Mouse (Mus musculus): ENCODE data around the gene Gp1ba. TPM values are rescaled to one million over a fixed set of nuclear protein-coding genes. Genes with fewer than 3 reads are reported as not detected.

The Gp1ba gene
- total RNA-seq, 1 experiment, result 0.45 TPM

DNA sequence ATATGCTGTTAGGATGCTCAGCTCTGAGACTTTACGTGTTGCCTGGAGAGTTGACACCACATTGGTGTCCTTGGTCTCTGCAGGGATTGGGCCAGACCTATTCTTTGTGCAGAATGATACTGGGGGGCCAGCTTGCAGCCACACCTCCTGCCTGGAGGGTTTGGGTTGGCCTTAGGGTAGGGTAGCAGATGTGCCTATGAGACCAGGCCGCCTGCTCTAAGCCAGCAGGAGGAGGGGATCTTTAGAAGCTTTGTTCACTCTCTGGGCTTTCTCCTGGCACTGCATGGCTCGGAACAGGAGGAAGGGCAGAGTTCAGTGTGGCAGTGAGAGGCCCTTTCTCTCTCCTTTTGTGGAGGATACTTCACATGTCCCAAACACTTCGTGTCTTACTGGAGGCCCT lies 42.8 kb upstream of the Gp1ba start:
- no peak for TF ChIP-seq ZC3H11A (IDR thresholded peaks at IDR 0.05; ENCODE audit: borderline replicate concordance, low read depth, low read length)
- TF ChIP-seq HCFC1 (IDR thresholded peaks at IDR 0.05; ENCODE audit: borderline replicate concordance, insufficient read depth, low read length), result no peak
- in situ Hi-C loops (cut with MboI; ENCODE audit: low sequenced_read_pairs in 2 of 2, unreplicated experiment in 2 of 2), result no loop called here
- Histone ChIP-seq H3K9ac (ENCODE audit: insufficient read depth, low read depth, low read length, poor library complexity, severe bottlenecking) (no peak overlapping the region), H3K4me1 (ENCODE audit: control insufficient read depth in 2 of 2, insufficient read depth in 2 of 2, low read length in 2 of 2, poor library complexity in 1 of 2) (peaks cover 0 to 2% of the 10 kb centered on the region in 2 experiments; a peak in 1 of 4 replicates), H3K36me3 (ENCODE audit: control insufficient read depth, insufficient read depth, low read length, poor library complexity, severe bottlenecking) (peaks cover 10% of the 10 kb centered on the region; the same call in 1 of the 2 replicates), H3K9me3 (ENCODE audit: control insufficient read depth, insufficient read depth, low read depth, low read length) (no peaks in the 10 kb centered on the region), H3K27ac (ENCODE audit: insufficient read depth, low read depth, low read length, poor library complexity, severe bottlenecking) (no peak overlapping the region), H3K4me3 (ENCODE audit: insufficient read depth in 1 of 2, low read depth in 1 of 2, low read length in 2 of 2, poor library complexity in 1 of 2, severe bottlenecking in 1 of 2) (no peak overlapping the region)
- no peak for DNase-seq (ENCODE audit: low read depth, low spot score)

DNA sequence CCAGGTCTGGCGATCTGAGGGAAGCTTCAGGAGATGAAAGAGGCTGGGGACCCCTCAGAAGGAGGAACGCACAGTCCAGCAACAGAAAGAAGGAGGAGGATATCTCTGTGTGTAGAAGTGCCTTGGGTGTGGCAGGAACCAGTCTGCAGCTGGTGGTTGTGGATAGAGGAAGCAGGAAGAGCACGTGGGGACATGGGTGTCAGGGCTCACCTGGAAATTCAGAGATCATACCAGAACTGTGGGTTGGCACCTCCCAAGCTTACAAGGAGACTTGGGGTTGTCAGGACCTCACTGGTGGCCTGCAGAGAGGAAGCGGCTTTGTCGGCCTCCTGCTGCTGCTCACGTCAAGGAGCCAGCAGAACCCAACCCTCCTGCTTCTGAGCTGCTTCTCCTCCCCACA lies 41.6 kb upstream of the Gp1ba start:
- H3K36me3 ChIP-seq (ENCODE audit: control insufficient read depth, insufficient read depth, low read length, poor library complexity, severe bottlenecking), result peaks cover 13% of the 10 kb centered on the region; the same call in 1 of the 2 replicates
- TF ChIP-seq ZNF384 (IDR thresholded peaks at IDR 0.05; ENCODE audit: low read depth, low read length) (no peak), CHD2 (IDR thresholded peaks at IDR 0.05; ENCODE audit: low read depth, low read length) (no peak), ZC3H11A (IDR thresholded peaks at IDR 0.05; ENCODE audit: borderline replicate concordance, low read depth, low read length) (no peak), MAFK (IDR thresholded peaks at IDR 0.05; ENCODE audit: insufficient read depth, low read depth, low read length) (no peak), HCFC1 (IDR thresholded peaks at IDR 0.05; ENCODE audit: borderline replicate concordance, insufficient read depth, low read length) (no peak)
- H3K9ac ChIP-seq (ENCODE audit: insufficient read depth, low read depth, low read length, poor library complexity, severe bottlenecking), result no peak overlapping the region
- no peaks in the 10 kb centered on the region for H3K9me3 ChIP-seq (ENCODE audit: control insufficient read depth, insufficient read depth, low read depth, low read length)
- H3K4me3 ChIP-seq (ENCODE audit: insufficient read depth in 1 of 2, low read depth in 1 of 2, low read length in 2 of 2, poor library complexity in 1 of 2, severe bottlenecking in 1 of 2), result no peak overlapping the region
- peaks cover 0 to 2% of the 10 kb centered on the region in 2 experiments; a peak in 1 of 4 replicates for H3K4me1 ChIP-seq (ENCODE audit: control insufficient read depth in 2 of 2, insufficient read depth in 2 of 2, low read length in 2 of 2, poor library complexity in 1 of 2)
- H3K27ac ChIP-seq (ENCODE audit: insufficient read depth, low read depth, low read length, poor library complexity, severe bottlenecking), result no peak overlapping the region
- in situ Hi-C loops (cut with MboI; ENCODE audit: low sequenced_read_pairs in 2 of 2, unreplicated experiment in 2 of 2), result no loop called here
- DNase-seq (ENCODE audit: low read depth, low spot score), result no peak

DNA sequence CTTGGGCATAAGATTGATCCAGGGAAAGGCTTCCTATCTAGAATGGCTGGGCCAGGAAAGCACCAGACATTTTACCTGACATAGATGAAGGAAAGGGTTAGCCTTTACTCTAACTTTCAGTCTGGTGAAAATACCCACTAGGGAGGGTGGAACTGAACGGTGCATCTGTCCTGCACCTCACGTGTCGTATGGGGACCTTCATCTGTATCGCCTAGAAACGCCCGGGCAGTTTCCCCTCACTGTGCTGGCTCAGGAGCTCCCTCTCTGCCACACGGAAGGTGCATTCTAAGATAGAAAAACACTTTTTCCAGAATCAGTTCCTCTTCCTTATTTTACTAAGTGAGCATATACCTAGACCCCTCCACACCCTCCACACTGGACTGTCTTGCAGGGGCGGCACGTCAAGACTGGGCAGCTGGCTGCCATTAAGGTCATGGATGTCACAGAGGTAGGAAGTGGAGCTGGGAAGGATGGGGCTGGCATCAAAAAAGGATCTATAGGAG lies 40.4 kb upstream of the Gp1ba start:
- in situ Hi-C loops (cut with MboI; ENCODE audit: low sequenced_read_pairs in 2 of 2, unreplicated experiment in 2 of 2), result no loop called here
- TF ChIP-seq ZNF384 (IDR thresholded peaks at IDR 0.05; ENCODE audit: low read depth, low read length) (no peak), CHD2 (IDR thresholded peaks at IDR 0.05; ENCODE audit: low read depth, low read length) (no peak), ZC3H11A (IDR thresholded peaks at IDR 0.05; ENCODE audit: borderline replicate concordance, low read depth, low read length) (no peak), HCFC1 (IDR thresholded peaks at IDR 0.05; ENCODE audit: borderline replicate concordance, insufficient read depth, low read length) (no peak), MAFK (IDR thresholded peaks at IDR 0.05; ENCODE audit: insufficient read depth, low read depth, low read length) (no peak)
- Histone ChIP-seq H3K36me3 (ENCODE audit: control insufficient read depth, insufficient read depth, low read length, poor library complexity, severe bottlenecking) (peaks cover 13% of the 10 kb centered on the region; the same call in 1 of the 2 replicates), H3K4me1 (ENCODE audit: control insufficient read depth in 2 of 2, insufficient read depth in 2 of 2, low read length in 2 of 2, poor library complexity in 1 of 2) (peaks cover 0 to 2% of the 10 kb centered on the region in 2 experiments; a peak in 1 of 4 replicates), H3K9ac (ENCODE audit: insufficient read depth, low read depth, low read length, poor library complexity, severe bottlenecking) (no peak overlapping the region), H3K9me3 (ENCODE audit: control insufficient read depth, insufficient read depth, low read depth, low read length) (no peaks in the 10 kb centered on the region), H3K27ac (ENCODE audit: insufficient read depth, low read depth, low read length, poor library complexity, severe bottlenecking) (no peak overlapping the region), H3K4me3 (ENCODE audit: insufficient read depth in 1 of 2, low read depth in 1 of 2, low read length in 2 of 2, poor library complexity in 1 of 2, severe bottlenecking in 1 of 2) (no peak overlapping the region)
- DNase-seq (ENCODE audit: low read depth, low spot score), result no peak

DNA sequence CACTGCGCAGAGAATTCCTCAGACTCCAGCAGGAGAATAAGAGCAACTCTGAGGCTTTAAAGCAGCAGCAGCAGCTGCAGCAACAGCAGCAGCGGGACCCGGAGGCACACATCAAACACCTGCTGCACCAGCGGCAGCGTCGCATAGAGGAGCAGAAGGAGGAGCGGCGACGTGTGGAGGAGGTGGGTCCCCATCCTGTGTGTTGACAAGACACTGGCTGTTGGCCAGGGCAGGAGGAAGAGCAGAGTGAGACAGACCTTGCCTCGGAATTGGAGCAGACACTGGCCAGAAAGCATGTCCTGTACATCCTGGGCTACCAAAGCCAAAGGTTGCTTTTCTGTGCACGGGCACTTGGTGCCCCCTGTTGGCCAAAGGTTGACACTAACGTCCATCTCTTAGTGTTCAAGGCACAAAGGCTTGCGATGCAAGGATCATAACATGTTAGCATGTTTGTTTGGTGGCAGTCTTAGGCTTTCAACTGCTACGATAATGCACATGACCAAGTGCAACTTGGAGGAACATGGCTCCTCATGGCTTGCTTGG lies 33.8 kb upstream of the Gp1ba start:
- in situ Hi-C loops (cut with MboI; ENCODE audit: low sequenced_read_pairs in 2 of 2, unreplicated experiment in 2 of 2), result no loop called here
- Histone ChIP-seq H3K4me1 (ENCODE audit: control insufficient read depth in 2 of 2, insufficient read depth in 2 of 2, low read length in 2 of 2, poor library complexity in 1 of 2) (peaks cover 0 to 4% of the 10 kb centered on the region in 2 experiments; a peak in 1 of 4 replicates), H3K4me3 (ENCODE audit: insufficient read depth in 1 of 2, low read depth in 1 of 2, low read length in 2 of 2, poor library complexity in 1 of 2, severe bottlenecking in 1 of 2) (no peak overlapping the region), H3K36me3 (ENCODE audit: control insufficient read depth, insufficient read depth, low read length, poor library complexity, severe bottlenecking) (peaks cover 46% of the 10 kb centered on the region), H3K27ac (ENCODE audit: insufficient read depth, low read depth, low read length, poor library complexity, severe bottlenecking) (no peak overlapping the region), H3K9ac (ENCODE audit: insufficient read depth, low read depth, low read length, poor library complexity, severe bottlenecking) (no peak overlapping the region), H3K9me3 (ENCODE audit: control insufficient read depth, insufficient read depth, low read depth, low read length) (no peaks in the 10 kb centered on the region)
- peak; percentile 54 for DNase-seq (ENCODE audit: low read depth, low spot score)
- TF ChIP-seq ZC3H11A (IDR thresholded peaks at IDR 0.05; ENCODE audit: borderline replicate concordance, low read depth, low read length) (peak; percentile 66; the same call in 1 of the 2 replicates), ZNF384 (IDR thresholded peaks at IDR 0.05; ENCODE audit: low read depth, low read length) (no peak)

DNA sequence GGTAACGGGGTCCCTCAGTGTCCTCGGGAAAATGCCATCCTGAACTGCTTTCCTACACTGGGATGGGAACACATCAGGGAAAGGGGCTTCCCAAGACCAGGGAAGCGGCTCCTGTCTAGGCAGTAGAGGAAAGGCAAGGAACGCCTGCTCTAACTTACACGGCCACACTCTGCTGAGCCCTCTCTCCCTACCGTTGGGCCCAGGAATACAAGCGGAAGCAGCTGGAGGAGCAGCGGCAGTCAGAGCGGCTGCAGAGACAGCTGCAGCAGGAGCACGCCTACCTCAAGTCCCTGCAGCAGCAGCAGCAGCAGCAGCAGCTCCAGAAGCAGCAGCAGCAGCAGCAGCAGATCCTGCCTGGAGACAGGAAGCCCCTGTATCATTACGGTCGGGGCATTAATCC lies 32.2 kb upstream of the Gp1ba start:
- Histone ChIP-seq H3K4me3 (ENCODE audit: insufficient read depth in 1 of 2, low read depth in 1 of 2, low read length in 2 of 2, poor library complexity in 1 of 2, severe bottlenecking in 1 of 2) (no peak overlapping the region), H3K9me3 (ENCODE audit: control insufficient read depth, insufficient read depth, low read depth, low read length) (no peaks in the 10 kb centered on the region), H3K27ac (ENCODE audit: insufficient read depth, low read depth, low read length, poor library complexity, severe bottlenecking) (no peak overlapping the region), H3K36me3 (ENCODE audit: control insufficient read depth, insufficient read depth, low read length, poor library complexity, severe bottlenecking) (peaks cover 52% of the 10 kb centered on the region), H3K9ac (ENCODE audit: insufficient read depth, low read depth, low read length, poor library complexity, severe bottlenecking) (no peak overlapping the region), H3K4me1 (ENCODE audit: control insufficient read depth in 2 of 2, insufficient read depth in 2 of 2, low read length in 2 of 2, poor library complexity in 1 of 2) (peaks cover 0 to 4% of the 10 kb centered on the region in 2 experiments; a peak in 1 of 4 replicates)
- in situ Hi-C loops (cut with MboI; ENCODE audit: low sequenced_read_pairs in 2 of 2, unreplicated experiment in 2 of 2), result no loop called here
- TF ChIP-seq MAFK (IDR thresholded peaks at IDR 0.05; ENCODE audit: insufficient read depth, low read depth, low read length) (no peak), HCFC1 (IDR thresholded peaks at IDR 0.05; ENCODE audit: borderline replicate concordance, insufficient read depth, low read length) (no peak), ZNF384 (IDR thresholded peaks at IDR 0.05; ENCODE audit: low read depth, low read length) (no peak), ZC3H11A (IDR thresholded peaks at IDR 0.05; ENCODE audit: borderline replicate concordance, low read depth, low read length) (no peak), CHD2 (IDR thresholded peaks at IDR 0.05; ENCODE audit: low read depth, low read length) (no peak)
- DNase-seq (ENCODE audit: low read depth, low spot score), result no peak
